Mouse (Mus musculus) heart, adult 2 months (tissue): ENCODE results near the gene 4933428G20Rik. TPM values are rescaled to one million over a fixed set of nuclear protein-coding genes. Genes with fewer than 3 reads are reported as not detected.

Source experiments
- DNase-seq, 2 experiments: peaks; one replicate each; pipeline ENCODE4 v3.0.0; 2021
- H3K27ac ChIP-seq: fragments of 200-600 bp; 2 replicates; pipeline ENCODE4 v1.8.1; 2022
- H3K27me3 ChIP-seq: fragments of 200-500 bp; 2 replicates; pipeline ENCODE4 v1.6.1; 2012; ENCODE audit warnings: mild to moderate bottlenecking, low read length, inconsistent platforms, mixed read lengths; ENCODE audit not compliant: control insufficient read depth, insufficient read depth
- H3K36me3 ChIP-seq: fragments of 200-500 bp; 2 replicates; pipeline ENCODE4 v1.6.1; 2012; ENCODE audit warnings: low read length, inconsistent platforms; ENCODE audit not compliant: control insufficient read depth, insufficient read depth
- H3K4me1 ChIP-seq: fragments of 200-500 bp; 2 replicates; pipeline ENCODE4 v1.6.1; 2011; ENCODE audit warnings: low read length; ENCODE audit not compliant: control insufficient read depth, insufficient read depth
- H3K4me3 ChIP-seq: fragments of 200-600 bp; 2 replicates; pipeline ENCODE4 v1.8.1; 2022
- H3K79me2 ChIP-seq: fragments of 200-500 bp; replicated peaks from 2 replicates; pipeline ENCODE4 v1.6.1; 2012; ENCODE audit warnings: mild to moderate bottlenecking, inconsistent platforms, low read length, moderate library complexity, mixed read lengths; ENCODE audit not compliant: control insufficient read depth, insufficient read depth
- H3K9ac ChIP-seq: fragments of 200-500 bp; 2 replicates; pipeline ENCODE4 v1.6.1; 2012; ENCODE audit warnings: low read depth, mild to moderate bottlenecking, control low read depth, inconsistent platforms, low read length, mixed read lengths
- CTCF ChIP-seq: fragments of 200-600 bp; IDR thresholded peaks from 2 replicates; pipeline ENCODE4 v1.8.1; 2022; ENCODE audit warnings: antibody characterized with exemption, mild to moderate bottlenecking, moderate library complexity
- EP300 ChIP-seq: fragments of 200-500 bp; IDR thresholded peaks from 2 replicates; pipeline ENCODE4 v1.6.1; 2011; ENCODE audit warnings: low read depth, low read length, control low read depth; ENCODE audit not compliant: insufficient read depth
- POLR2A ChIP-seq: fragments of 200-500 bp; IDR thresholded peaks from 2 replicates; pipeline ENCODE4 v1.6.1; 2011; ENCODE audit warnings: mild to moderate bottlenecking, low read depth, low read length, control low read depth; ENCODE audit not compliant: insufficient read depth
- WGBS: fragments of 180-500 bp; shearing (Covaris S2); methylation state at CpG from one replicate; pipeline ENCODE4 v1.1.7; 2018; 5-methylcytosine and 5-hydroxymethylcytosine counted together
- intact Hi-C: fragments of 180-260 bp; cut with DNase I; formaldehyde crosslinking; loops from one replicate; pipeline ENCODE4 v1.15.1; 2025
- polyA plus RNA-seq: library from polyadenylated mRNA; depleted of rRNA; stranded (reverse); fragments of >200 nt; gene quantifications from 2 replicates; pipeline ENCODE4 v1.2.3, GENCODE M21; 2012
- total RNA-seq, 2 experiments: library from RNA; stranded (reverse); gene quantifications; 2 replicates each; pipeline ENCODE4 v1.2.3; 2021

The 4933428G20Rik gene
- total and polyA plus RNA-seq, 3 experiments, result not detected

DNA sequence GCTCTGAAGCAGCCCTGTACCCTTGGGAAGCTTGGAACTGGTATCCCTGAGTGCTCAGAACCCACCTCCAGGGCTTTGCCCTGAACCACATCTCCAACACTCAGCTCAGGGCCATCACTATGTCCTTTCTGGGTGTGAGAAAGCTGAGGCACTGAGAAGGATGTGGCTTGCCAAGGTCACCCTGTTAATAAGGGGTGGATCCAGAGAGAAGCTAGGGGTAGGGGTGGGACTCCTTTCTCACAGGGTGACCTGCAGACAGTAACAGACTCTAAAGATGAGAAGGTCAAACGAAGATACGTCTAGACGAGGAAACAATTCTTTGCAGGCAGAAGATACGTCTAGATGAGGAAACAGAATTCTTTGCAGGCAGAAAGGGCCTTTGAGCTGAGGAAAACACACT is 2.7 kb upstream of the 4933428G20Rik start:
- no peak for DNase-seq
- Histone ChIP-seq H3K27me3 (no peaks in the 10 kb centered on the region), H3K79me2 (no peaks in the 10 kb centered on the region), H3K9ac (no peak overlapping the region), H3K4me3 (no peak overlapping the region), H3K4me1 (no peaks in the 10 kb centered on the region), H3K27ac (no peak overlapping the region), H3K36me3 (no peaks in the 10 kb centered on the region)
- 80% methylated on average over 4 of the region's 4 CpGs for WGBS
- TF ChIP-seq CTCF (no peak), EP300 (no peak), POLR2A (no peak)
- intact Hi-C loops, result no loop called here

DNA sequence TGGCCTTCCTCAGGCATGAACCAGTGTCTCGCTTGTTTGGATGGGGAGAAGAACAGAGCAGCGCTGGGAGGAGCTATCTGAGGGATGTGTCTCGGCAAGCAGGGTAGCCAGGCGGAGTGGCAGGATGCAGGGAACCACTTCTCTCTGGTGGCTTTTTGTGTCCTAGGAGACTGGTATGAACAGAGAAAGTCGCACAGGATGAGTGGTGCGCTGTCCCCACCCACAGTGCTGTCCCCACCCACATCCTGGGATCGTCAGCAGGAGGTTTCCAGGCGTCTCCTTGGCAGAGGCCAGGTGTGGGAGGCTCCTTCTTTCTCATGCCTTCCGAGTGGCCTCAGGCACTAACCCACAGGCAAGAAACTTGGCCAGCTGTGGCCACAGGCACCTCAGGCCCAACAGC is 2.2 kb upstream of the 4933428G20Rik start:
- DNase-seq, result no peak
- WGBS, result 43% methylated on average over 9 of the region's 9 CpGs
- H3K27ac ChIP-seq, result no peak overlapping the region
- no peaks in the 10 kb centered on the region for H3K4me1 ChIP-seq
- no peak overlapping the region for H3K4me3 ChIP-seq
- intact Hi-C loops, result no loop called here
- no peaks in the 10 kb centered on the region for H3K27me3 ChIP-seq
- H3K36me3 ChIP-seq, result no peaks in the 10 kb centered on the region
- H3K79me2 ChIP-seq, result no peaks in the 10 kb centered on the region
- H3K9ac ChIP-seq, result no peak overlapping the region
- TF ChIP-seq CTCF (no peak), EP300 (no peak), POLR2A (no peak)

DNA sequence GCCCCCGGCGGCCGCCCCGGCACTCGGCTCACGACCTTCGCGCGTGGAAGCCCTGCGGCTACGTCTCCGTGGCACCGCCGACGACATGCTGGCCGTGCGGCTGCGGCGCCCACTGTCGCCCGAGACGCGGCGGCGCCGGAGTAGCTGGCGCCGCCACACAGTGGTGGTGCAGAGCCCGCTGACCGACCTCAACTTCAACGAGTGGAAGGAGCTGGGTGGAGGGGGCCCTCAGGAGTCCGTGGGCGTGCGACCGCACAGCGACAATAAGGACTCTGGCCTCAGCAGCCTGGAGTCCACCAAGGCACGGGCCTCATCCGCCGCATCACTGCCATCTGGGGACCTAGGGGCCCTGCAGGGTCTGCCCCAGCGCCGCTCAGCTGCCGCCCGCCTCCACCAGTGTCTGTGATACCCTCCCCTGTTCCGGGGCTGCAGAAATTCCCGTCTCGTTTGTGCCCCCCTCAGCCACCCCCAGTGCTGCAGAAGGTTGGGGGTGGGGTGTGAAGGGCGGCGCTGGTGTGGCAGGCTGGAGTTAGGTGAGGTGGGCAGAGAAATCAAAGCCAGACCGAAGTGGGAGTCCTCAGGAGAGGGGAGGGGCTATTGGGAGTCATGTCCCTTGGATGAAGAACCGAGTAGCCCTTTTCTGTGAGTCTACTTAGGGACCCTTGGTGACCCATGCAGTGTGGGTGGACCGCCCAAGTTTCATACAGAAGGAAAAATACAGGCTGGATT is 744 bp upstream of the 4933428G20Rik start:
- Histone ChIP-seq H3K27me3 (no peaks in the 10 kb centered on the region), H3K36me3 (no peaks in the 10 kb centered on the region), H3K4me3 (no peak overlapping the region), H3K79me2 (no peaks in the 10 kb centered on the region), H3K4me1 (no peaks in the 10 kb centered on the region), H3K9ac (no peak overlapping the region), H3K27ac (no peak overlapping the region)
- intact Hi-C loops, result no loop called here
- 88% methylated on average over 51 of the region's 51 CpGs for WGBS
- TF ChIP-seq POLR2A (no peak), EP300 (no peak), CTCF (no peak)
- DNase-seq, result no peak

DNA sequence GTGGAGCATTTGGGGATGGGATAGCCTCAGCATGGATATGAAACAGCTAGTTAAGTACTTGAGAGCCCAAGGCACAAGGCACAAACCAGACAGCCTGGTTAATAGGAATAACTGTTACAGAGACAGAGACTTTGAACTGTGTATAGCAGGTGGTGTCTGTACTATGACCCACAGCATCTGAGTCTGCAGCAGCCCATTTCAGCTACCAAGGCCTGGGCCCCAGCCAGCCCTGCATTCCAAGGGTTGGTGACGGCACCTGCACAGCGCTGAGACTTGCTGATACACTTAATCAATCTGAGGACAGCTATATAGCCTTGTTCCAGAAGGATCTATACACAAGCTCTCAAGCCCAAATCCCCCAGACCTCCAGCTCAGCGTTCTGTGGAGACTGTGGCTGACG is 2.6 kb downstream of the 4933428G20Rik start:
- H3K9ac ChIP-seq, result no peak overlapping the region
- TF ChIP-seq POLR2A (no peak), CTCF (no peak), EP300 (no peak)
- H3K27ac ChIP-seq, result no peak overlapping the region
- no peaks in the 10 kb centered on the region for H3K27me3 ChIP-seq
- H3K4me1 ChIP-seq, result no peaks in the 10 kb centered on the region
- DNase-seq, result no peak
- H3K79me2 ChIP-seq, result no peaks in the 10 kb centered on the region
- intact Hi-C loops, result no loop called here
- H3K4me3 ChIP-seq, result no peak overlapping the region
- WGBS, result 94% methylated on average over 4 of the region's 4 CpGs
- no peaks in the 10 kb centered on the region for H3K36me3 ChIP-seq

DNA sequence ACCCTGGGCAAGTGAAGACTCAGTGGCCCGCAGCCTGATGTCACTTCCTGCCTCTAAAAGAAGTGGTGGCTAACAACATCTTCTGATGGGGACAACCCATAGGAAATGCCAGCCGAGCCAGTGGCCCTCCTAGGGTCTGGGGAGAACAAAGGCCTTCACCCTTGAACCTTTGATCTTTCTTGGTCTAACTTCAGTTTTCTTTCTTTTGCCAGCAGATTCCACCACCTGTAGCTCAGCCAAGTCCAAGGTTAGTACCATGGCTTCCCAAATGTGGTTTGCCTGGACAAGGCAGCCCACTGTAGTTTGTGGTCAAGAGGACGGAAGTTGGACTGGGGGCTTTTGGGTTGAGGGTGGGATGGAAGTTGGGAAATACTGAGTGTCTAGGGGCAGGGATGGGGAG is 7.3 kb downstream of the 4933428G20Rik start:
- Histone ChIP-seq H3K79me2 (no peaks in the 10 kb centered on the region; the same call in 1 of the 2 replicates), H3K4me3 (no peak overlapping the region), H3K27me3 (no peaks in the 10 kb centered on the region), H3K9ac (no peak overlapping the region), H3K4me1 (no peaks in the 10 kb centered on the region), H3K36me3 (no peaks in the 10 kb centered on the region), H3K27ac (no peak overlapping the region)
- intact Hi-C loops, result no loop called here
- WGBS, result 85% methylated on average over 3 of the region's 3 CpGs
- TF ChIP-seq EP300 (no peak), POLR2A (no peak), CTCF (no peak)
- no peak for DNase-seq

DNA sequence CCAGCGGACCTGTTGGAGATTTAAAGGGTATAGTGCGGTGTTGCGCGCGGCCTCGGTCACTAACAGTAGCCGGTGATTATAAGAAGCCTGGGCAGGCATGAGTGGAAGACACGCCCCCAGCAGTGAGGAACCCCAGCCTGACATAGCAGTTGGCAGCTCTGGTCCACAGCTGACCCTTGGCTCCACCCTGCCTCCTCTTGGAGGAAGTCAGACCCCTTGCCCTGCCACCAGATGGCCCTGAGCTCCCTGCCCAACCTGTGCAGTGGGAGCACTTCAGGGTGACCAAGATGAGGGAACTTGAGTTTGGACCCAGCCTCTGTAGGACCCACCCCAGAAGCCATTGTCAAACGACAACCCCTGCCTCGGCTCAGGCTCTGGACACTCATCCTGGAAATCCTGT is 8.5 kb downstream of the 4933428G20Rik start:
- no peak for DNase-seq

More for the DNA sequence above, 8.5 kb downstream of the 4933428G20Rik start:
- H3K4me3 ChIP-seq, result no peak overlapping the region
- 85% methylated on average over 10 of the region's 10 CpGs for WGBS
- intact Hi-C loops, result no loop called here
- no peaks in the 10 kb centered on the region; the same call in 1 of the 2 replicates for H3K79me2 ChIP-seq
- no peaks in the 10 kb centered on the region for H3K27me3 ChIP-seq
- no peak overlapping the region for H3K27ac ChIP-seq
- H3K9ac ChIP-seq, result no peak overlapping the region
- no peaks in the 10 kb centered on the region for H3K4me1 ChIP-seq
- H3K36me3 ChIP-seq, result no peaks in the 10 kb centered on the region
- TF ChIP-seq POLR2A (no peak), EP300 (no peak), CTCF (no peak)
